Mouse (Mus musculus): ENCODE measurements around the gene Map6d1.

Map6d1 gene

GRCm38 (mm10) chr16:20191161-20191882 lies 49.8 kb downstream of the Map6d1 start:
- no peak for DNase-seq (ENCODE audit: extremely low spot score, low spot score)

- DNase-seq (ENCODE audit: extremely low spot score, low spot score), result no peak
Observed at GRCm38 (mm10) chr16:20185368-20185767, 55.8 kb downstream of the Map6d1 start.

Data from neural tube, embryonic 10.5 days (tissue).